Mouse (Mus musculus): Measurements from ENCODE around the gene Qk. TPM values are rescaled to one million over a fixed set of nuclear protein-coding genes. Genes with fewer than 3 reads are reported as not detected.

Gene Qk
- polyA plus RNA-seq, 1 experiment from 2014 or later = 42.8 TPM

- no peak for DNase-seq (ENCODE audit: low spot score)
- Histone ChIP-seq H3K36me3 (ENCODE audit: control insufficient read depth, insufficient read depth, low read length) (peaks cover 4% of the 10 kb centered on the region; the same call in 1 of the 2 replicates), H3K4me1 (ENCODE audit: control insufficient read depth, insufficient read depth, low read length) (no peaks in the 10 kb centered on the region), H3K27ac (replicated peaks; ENCODE audit: low read depth, low read length) (no peak overlapping the region), H3K4me3 (ENCODE audit: low read depth, low read length) (no peak overlapping the region), H3K4me2 (ENCODE audit: low read depth, low read length) (no peak overlapping the region), H3K9ac (ENCODE audit: low read depth, low read length) (no peak overlapping the region), H3K27me3 (replicated peaks; ENCODE audit: control insufficient read depth, insufficient read depth, low read length) (no peaks in the 10 kb centered on the region), H3K9me3 (ENCODE audit: control insufficient read depth, low read length) (no peaks in the 10 kb centered on the region)
- ATAC-seq (ENCODE audit: low read depth) = no peak
- 74% methylated on average over 2 of the region's 2 CpGs for WGBS
Observed at GRCm38 (mm10) chr17:10198662-10199061, 121.0 kb downstream of the Qk start.

DNA sequence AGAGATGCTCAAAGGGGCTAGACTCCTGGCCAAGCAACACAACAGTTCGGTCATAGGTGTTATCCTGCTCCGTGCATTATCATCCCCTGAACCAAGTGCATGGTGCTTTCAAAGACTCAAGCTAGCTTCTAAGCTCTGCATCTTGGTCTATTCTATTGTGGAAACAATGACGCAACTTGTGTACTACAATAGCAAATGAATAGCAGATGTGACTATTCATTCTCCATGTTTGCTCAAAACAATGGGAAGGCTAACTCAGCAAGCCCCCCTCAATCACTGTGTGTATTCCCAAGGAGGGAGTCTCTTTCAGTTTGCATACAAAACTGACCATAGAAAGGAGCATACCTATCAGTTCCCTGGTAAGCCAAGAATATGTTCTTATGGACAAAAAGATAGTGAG, 121.4 kb downstream of the Qk start:
- WGBS = 87% methylated on average over 3 of the region's 3 CpGs
- Histone ChIP-seq H3K4me2 (ENCODE audit: low read depth, low read length) (no peak overlapping the region), H3K4me3 (ENCODE audit: low read depth, low read length) (no peak overlapping the region), H3K27me3 (replicated peaks; ENCODE audit: control insufficient read depth, insufficient read depth, low read length) (no peaks in the 10 kb centered on the region), H3K36me3 (ENCODE audit: control insufficient read depth, insufficient read depth, low read length) (peaks cover 4% of the 10 kb centered on the region; the same call in 1 of the 2 replicates), H3K27ac (replicated peaks; ENCODE audit: low read depth, low read length) (no peak overlapping the region), H3K9me3 (ENCODE audit: control insufficient read depth, low read length) (no peaks in the 10 kb centered on the region; the same call in 1 of the 2 replicates), H3K9ac (ENCODE audit: low read depth, low read length) (no peak overlapping the region), H3K4me1 (ENCODE audit: control insufficient read depth, insufficient read depth, low read length) (no peaks in the 10 kb centered on the region)
- ATAC-seq (ENCODE audit: low read depth) = no peak
- DNase-seq (ENCODE audit: low spot score) = peak; percentile 58

GRCm38 (mm10) chr17:10195703-10196102, 124.0 kb downstream of the Qk start:
- Histone ChIP-seq H3K9ac (ENCODE audit: low read depth, low read length) (no peak overlapping the region), H3K27me3 (replicated peaks; ENCODE audit: control insufficient read depth, insufficient read depth, low read length) (no peaks in the 10 kb centered on the region), H3K27ac (replicated peaks; ENCODE audit: low read depth, low read length) (no peak overlapping the region), H3K36me3 (ENCODE audit: control insufficient read depth, insufficient read depth, low read length) (no peaks in the 10 kb centered on the region), H3K4me3 (ENCODE audit: low read depth, low read length) (no peak overlapping the region), H3K4me1 (ENCODE audit: control insufficient read depth, insufficient read depth, low read length) (no peaks in the 10 kb centered on the region), H3K9me3 (ENCODE audit: control insufficient read depth, low read length) (peaks cover 4% of the 10 kb centered on the region; the same call in 1 of the 2 replicates), H3K4me2 (ENCODE audit: low read depth, low read length) (no peak overlapping the region)
- 93% methylated on average over 6 of the region's 6 CpGs for WGBS
- DNase-seq (ENCODE audit: low spot score) (no peak), ATAC-seq (ENCODE audit: low read depth) (no peak)

GRCm38 (mm10) chr17:10190857-10191256, 128.8 kb downstream of the Qk start:
- H3K27ac ChIP-seq (replicated peaks; ENCODE audit: low read depth, low read length) = no peak overlapping the region
- 83% methylated on average over 1 of the region's 1 CpGs for WGBS
- no peak overlapping the region for H3K9ac ChIP-seq (ENCODE audit: low read depth, low read length)
- DNase-seq (ENCODE audit: low spot score) (no peak), ATAC-seq (ENCODE audit: low read depth) (no peak)
- no peaks in the 10 kb centered on the region for H3K36me3 ChIP-seq (ENCODE audit: control insufficient read depth, insufficient read depth, low read length)
- H3K4me2 ChIP-seq (ENCODE audit: low read depth, low read length) = no peak overlapping the region
- H3K27me3 ChIP-seq (replicated peaks; ENCODE audit: control insufficient read depth, insufficient read depth, low read length) = no peaks in the 10 kb centered on the region
- peaks cover 3% of the 10 kb centered on the region; the same call in 1 of the 2 replicates for H3K4me1 ChIP-seq (ENCODE audit: control insufficient read depth, insufficient read depth, low read length)
- H3K4me3 ChIP-seq (ENCODE audit: low read depth, low read length) = no peak overlapping the region
- peaks cover 4% of the 10 kb centered on the region; the same call in 1 of the 2 replicates for H3K9me3 ChIP-seq (ENCODE audit: control insufficient read depth, low read length)

GRCm38 (mm10) chr17:10188481-10188880, 131.2 kb downstream of the Qk start:
- Histone ChIP-seq H3K4me1 (ENCODE audit: control insufficient read depth, insufficient read depth, low read length) (peaks cover 3% of the 10 kb centered on the region; the same call in 1 of the 2 replicates), H3K4me3 (ENCODE audit: low read depth, low read length) (no peak overlapping the region), H3K9me3 (ENCODE audit: control insufficient read depth, low read length) (peaks cover 4% of the 10 kb centered on the region; the same call in 1 of the 2 replicates), H3K27me3 (replicated peaks; ENCODE audit: control insufficient read depth, insufficient read depth, low read length) (no peaks in the 10 kb centered on the region), H3K4me2 (ENCODE audit: low read depth, low read length) (no peak overlapping the region), H3K36me3 (ENCODE audit: control insufficient read depth, insufficient read depth, low read length) (no peaks in the 10 kb centered on the region), H3K27ac (replicated peaks; ENCODE audit: low read depth, low read length) (no peak overlapping the region), H3K9ac (ENCODE audit: low read depth, low read length) (no peak overlapping the region)
- ATAC-seq (ENCODE audit: low read depth) (no peak), DNase-seq (ENCODE audit: low spot score) (no peak)
- 68% methylated on average over 3 of the region's 3 CpGs for whole genome bisulfite sequencing

DNA sequence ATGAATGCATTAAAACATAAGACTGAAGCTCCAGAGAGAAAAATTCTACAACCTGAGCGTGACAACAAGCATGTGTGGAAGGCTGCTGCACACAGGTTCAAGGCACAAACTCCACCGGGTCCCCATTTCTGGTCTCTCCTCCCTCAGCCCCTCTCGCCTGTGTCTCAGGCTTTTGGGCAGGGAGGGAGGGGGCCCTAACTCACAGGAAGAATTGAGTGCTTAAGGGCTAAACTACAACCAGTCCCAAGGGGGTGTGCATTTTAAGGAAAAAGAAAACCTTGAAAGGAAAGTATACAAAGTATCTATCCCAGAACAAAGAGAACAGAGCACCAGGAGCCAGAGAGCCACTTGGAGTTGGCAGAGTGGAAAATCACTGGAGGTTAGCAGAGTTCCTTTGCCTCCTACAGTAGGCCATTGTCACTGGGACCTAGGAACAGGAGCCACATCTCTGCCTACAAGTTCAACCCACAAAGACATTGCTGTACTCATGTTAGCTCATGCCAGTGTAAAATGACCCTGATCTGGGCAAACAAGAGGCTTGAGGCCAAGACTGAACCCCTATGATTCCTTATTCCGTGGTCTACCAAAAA, 132.1 kb downstream of the Qk start:
- ATAC-seq (ENCODE audit: low read depth) = 0 out of 2 replicates have a peak, but pooled peaks have one; percentile 37
- Histone ChIP-seq H3K27ac (replicated peaks; ENCODE audit: low read depth, low read length) (no peak overlapping the region), H3K27me3 (replicated peaks; ENCODE audit: control insufficient read depth, insufficient read depth, low read length) (no peaks in the 10 kb centered on the region), H3K9ac (ENCODE audit: low read depth, low read length) (no peak overlapping the region), H3K9me3 (ENCODE audit: control insufficient read depth, low read length) (no peaks in the 10 kb centered on the region), H3K4me1 (ENCODE audit: control insufficient read depth, insufficient read depth, low read length) (peaks cover 3% of the 10 kb centered on the region; the same call in 1 of the 2 replicates), H3K4me2 (ENCODE audit: low read depth, low read length) (no peak overlapping the region), H3K4me3 (ENCODE audit: low read depth, low read length) (no peak overlapping the region), H3K36me3 (ENCODE audit: control insufficient read depth, insufficient read depth, low read length) (no peaks in the 10 kb centered on the region)
- DNase-seq (ENCODE audit: low spot score) = peak; percentile 39
- 74% methylated on average over 4 of the region's 4 CpGs for WGBS

DNA sequence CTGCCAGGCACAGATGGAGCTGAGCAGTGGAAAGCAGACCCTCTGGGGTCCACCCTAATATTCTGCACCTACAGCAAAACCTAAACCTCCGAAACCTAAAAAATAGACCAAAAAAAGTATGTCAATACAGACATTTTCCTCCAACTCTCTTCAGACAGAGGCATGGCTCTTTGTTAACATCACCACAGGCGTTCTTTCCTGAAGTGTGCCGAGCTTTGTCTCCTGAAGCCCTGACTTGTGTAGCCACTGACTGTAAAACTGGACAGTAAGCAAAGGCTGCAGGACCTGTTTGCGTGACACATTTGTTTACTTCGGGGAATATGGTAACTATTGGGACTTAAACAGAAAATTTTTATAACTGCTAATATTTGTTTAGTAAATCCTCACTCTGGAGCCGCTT, 137.9 kb downstream of the Qk start:
- Histone ChIP-seq H3K4me2 (ENCODE audit: low read depth, low read length) (no peak overlapping the region), H3K27ac (replicated peaks; ENCODE audit: low read depth, low read length) (no peak overlapping the region), H3K36me3 (ENCODE audit: control insufficient read depth, insufficient read depth, low read length) (no peaks in the 10 kb centered on the region), H3K4me1 (ENCODE audit: control insufficient read depth, insufficient read depth, low read length) (no peaks in the 10 kb centered on the region), H3K4me3 (ENCODE audit: low read depth, low read length) (no peak overlapping the region), H3K9ac (ENCODE audit: low read depth, low read length) (no peak overlapping the region), H3K27me3 (replicated peaks; ENCODE audit: control insufficient read depth, insufficient read depth, low read length) (no peaks in the 10 kb centered on the region), H3K9me3 (ENCODE audit: control insufficient read depth, low read length) (no peaks in the 10 kb centered on the region)
- no peak for ATAC-seq (ENCODE audit: low read depth)
- DNase-seq (ENCODE audit: low spot score) = no peak
- 77% methylated on average over 6 of the region's 6 CpGs for WGBS

- Histone ChIP-seq H3K4me2 (ENCODE audit: low read depth, low read length) (no peak overlapping the region), H3K9ac (ENCODE audit: low read depth, low read length) (no peak overlapping the region), H3K27ac (replicated peaks; ENCODE audit: low read depth, low read length) (no peak overlapping the region), H3K4me3 (ENCODE audit: low read depth, low read length) (no peak overlapping the region), H3K27me3 (replicated peaks; ENCODE audit: control insufficient read depth, insufficient read depth, low read length) (no peaks in the 10 kb centered on the region), H3K9me3 (ENCODE audit: control insufficient read depth, low read length) (no peaks in the 10 kb centered on the region), H3K4me1 (ENCODE audit: control insufficient read depth, insufficient read depth, low read length) (no peaks in the 10 kb centered on the region), H3K36me3 (ENCODE audit: control insufficient read depth, insufficient read depth, low read length) (no peaks in the 10 kb centered on the region)
- DNase-seq (ENCODE audit: low spot score) = no peak
- ATAC-seq (ENCODE audit: low read depth) = no peak
- WGBS = 71% methylated on average over 5 of the region's 5 CpGs
Observed at GRCm38 (mm10) chr17:10177096-10177495, 142.6 kb downstream of the Qk start.

- DNase-seq (ENCODE audit: low spot score) (no peak), ATAC-seq (ENCODE audit: low read depth) (no peak)
- Histone ChIP-seq H3K4me1 (ENCODE audit: control insufficient read depth, insufficient read depth, low read length) (no peaks in the 10 kb centered on the region), H3K27me3 (replicated peaks; ENCODE audit: control insufficient read depth, insufficient read depth, low read length) (no peaks in the 10 kb centered on the region), H3K4me2 (ENCODE audit: low read depth, low read length) (no peak overlapping the region), H3K4me3 (ENCODE audit: low read depth, low read length) (no peak overlapping the region), H3K9me3 (ENCODE audit: control insufficient read depth, low read length) (no peaks in the 10 kb centered on the region), H3K36me3 (ENCODE audit: control insufficient read depth, insufficient read depth, low read length) (no peaks in the 10 kb centered on the region), H3K27ac (replicated peaks; ENCODE audit: low read depth, low read length) (no peak overlapping the region), H3K9ac (ENCODE audit: low read depth, low read length) (no peak overlapping the region)
- 90% methylated on average over 3 of the region's 3 CpGs for WGBS
Observed at GRCm38 (mm10) chr17:10161258-10161657, 158.4 kb downstream of the Qk start.

Data from embryonic facial prominence, embryonic 14.5 days (tissue).